Mouse (Mus musculus) liver, adult (tissue): ENCODE measurements at regions not wholly inside any gene's neighbourhood (a gene's known extent, or its start where the extent isn't known, plus 50 kb on each side); places are given as distances from the start of the nearest gene placed in this dataset.

Experiments used
- GATA4 ChIP-seq: IDR thresholded peaks from 2 replicates; pipeline ENCODE4 v1.6.1; 2014; ENCODE audit warnings: mild to moderate bottlenecking, low read length; ENCODE audit not compliant: insufficient replicate concordance

- TF ChIP-seq GATA4 = no peak
These were observed 107.8 kb downstream of the Sox2 start for GRCm38 (mm10) chr3:34757813-34758510.

- no peak for TF ChIP-seq GATA4
These were observed 109.9 kb downstream of the Sox2 start for GRCm38 (mm10) chr3:34759942-34760640.

GRCm38 (mm10) chr3:34761162-34761769, 111.1 kb downstream of the Sox2 start:
- no peak for TF ChIP-seq GATA4

GRCm38 (mm10) chr3:34761783-34762182, 111.6 kb downstream of the Sox2 start:
- TF ChIP-seq GATA4 = no peak

GRCm38 (mm10) chr3:34764559-34764958, 114.4 kb downstream of the Sox2 start:
- TF ChIP-seq GATA4 = no peak

GRCm38 (mm10) chr3:34765151-34765550, 114.9 kb downstream of the Sox2 start:
- no peak for TF ChIP-seq GATA4

- no peak for TF ChIP-seq GATA4
These were observed 119.6 kb downstream of the Sox2 start for GRCm38 (mm10) chr3:34769818-34770217.

- TF ChIP-seq GATA4 = no peak
These were observed 120.1 kb downstream of the Sox2 start for GRCm38 (mm10) chr3:34770271-34770670.

- TF ChIP-seq GATA4 = no peak
These were observed 121.8 kb downstream of the Sox2 start for GRCm38 (mm10) chr3:34772035-34772434.

- TF ChIP-seq GATA4 = no peak
These were observed 123.6 kb downstream of the Sox2 start for GRCm38 (mm10) chr3:34773678-34774425.

- TF ChIP-seq GATA4 = no peak
These were observed 131.6 kb downstream of the Sox2 start for GRCm38 (mm10) chr3:34781770-34782169.

- TF ChIP-seq GATA4 = no peak
These were observed 133.2 kb downstream of the Sox2 start for GRCm38 (mm10) chr3:34783398-34783797.

GRCm38 (mm10) chr3:34787211-34787610, 137.0 kb downstream of the Sox2 start:
- TF ChIP-seq GATA4 = no peak

- no peak for TF ChIP-seq GATA4
These were observed 145.1 kb downstream of the Sox2 start for GRCm38 (mm10) chr3:34795103-34795983.

- TF ChIP-seq GATA4 = no peak
These were observed 145.7 kb downstream of the Sox2 start for GRCm38 (mm10) chr3:34795984-34796266.
